Mouse (Mus musculus) right cerebral cortex, postnatal 10 days (tissue): Measurements from ENCODE around the gene Fitm2.
A peak's percentile ranks its signal among the peaks of the same experiment; 100 is the strongest.

Experiments used
- DNase-seq, 2 experiments: peaks; one replicate each; pipeline ENCODE4 v3.0.0; 2021; ENCODE audit warnings: low spot score in 2 of 2

Fitm2 gene

DNA sequence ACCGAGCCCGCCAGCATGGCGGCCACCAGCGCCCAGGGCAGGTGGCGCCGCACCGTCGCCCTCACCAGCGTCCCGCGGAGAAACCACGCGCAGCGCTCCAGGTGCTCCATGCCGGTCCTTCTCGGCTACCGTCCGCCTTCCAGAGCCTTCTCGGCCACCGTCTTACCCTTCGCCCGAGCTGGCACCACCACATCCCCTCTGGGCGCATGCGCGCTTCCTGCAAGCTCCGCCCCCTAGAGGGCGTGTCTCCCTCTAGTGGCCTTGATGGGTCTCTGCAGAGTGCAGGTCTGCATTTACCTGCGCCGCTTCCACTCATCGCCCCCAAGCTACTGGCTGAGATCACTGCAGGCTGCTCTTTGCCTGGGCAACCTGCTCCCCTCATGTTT is at the start of gene Fitm2:
TSS of gene Fitm2 (minus strand) at position 164 of the 386 bp plus-strand sequence.
- DNase-seq: peak; percentile 97 to 98

DNA sequence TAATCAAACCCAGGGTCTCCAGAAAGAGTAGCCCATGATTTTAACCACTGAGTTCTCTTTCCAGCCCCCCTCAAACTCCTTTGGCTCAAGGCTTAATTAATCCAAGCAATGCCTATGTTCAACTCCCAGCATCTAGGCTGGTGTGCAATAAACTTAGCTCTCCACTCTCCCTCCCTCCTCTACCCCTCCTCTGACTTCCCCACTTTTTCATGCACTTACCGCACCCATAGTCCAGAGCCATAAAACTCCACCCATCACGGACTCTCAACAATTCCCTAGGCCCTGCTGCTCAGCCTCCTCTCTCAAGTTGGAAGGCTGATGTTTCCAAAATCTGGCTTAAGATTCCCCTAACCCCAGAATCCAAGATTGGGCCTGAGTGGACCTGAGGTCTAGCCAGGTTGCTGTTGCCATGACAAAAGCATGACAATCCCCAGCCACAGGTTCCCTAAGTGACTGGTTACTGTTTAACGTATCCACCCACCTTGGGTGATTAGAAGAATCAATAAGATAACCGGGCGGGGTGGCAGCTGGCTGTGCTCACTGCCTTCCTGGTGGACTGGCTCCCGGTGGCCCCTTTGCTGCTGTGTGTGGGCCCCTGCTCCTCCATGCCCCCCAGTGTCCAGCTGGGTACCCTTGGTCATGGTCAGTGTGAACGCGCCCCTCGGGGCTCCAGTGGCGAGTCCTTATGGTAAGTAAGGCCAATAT is 34.0 kb upstream of the Fitm2 start, which contains the start of gene Hnf4a:
TSS of gene Hnf4a (plus strand) at position 509 of the 705 bp plus-strand sequence.
- DNase-seq: no peak

DNA sequence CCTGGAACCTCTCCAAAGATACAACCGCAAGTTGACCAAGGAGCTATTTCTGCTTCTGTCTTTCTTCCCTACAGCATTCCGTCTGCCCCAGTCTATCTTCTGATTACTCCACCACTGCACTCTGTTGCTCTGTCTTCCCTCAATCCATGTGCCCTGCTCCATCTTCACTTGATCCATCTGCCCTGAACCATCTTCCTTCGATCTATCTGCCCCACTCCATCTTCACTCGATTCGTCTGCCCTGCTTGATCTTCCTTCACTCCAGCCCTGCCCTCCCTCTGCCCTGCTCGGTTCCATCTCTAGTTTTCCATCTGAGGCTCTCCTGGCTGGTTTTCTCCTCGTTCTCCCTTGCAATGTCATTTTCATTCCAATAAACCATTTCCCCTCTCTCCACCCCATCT is 30.8 kb upstream of the Fitm2 start:
- no peak for DNase-seq

DNA sequence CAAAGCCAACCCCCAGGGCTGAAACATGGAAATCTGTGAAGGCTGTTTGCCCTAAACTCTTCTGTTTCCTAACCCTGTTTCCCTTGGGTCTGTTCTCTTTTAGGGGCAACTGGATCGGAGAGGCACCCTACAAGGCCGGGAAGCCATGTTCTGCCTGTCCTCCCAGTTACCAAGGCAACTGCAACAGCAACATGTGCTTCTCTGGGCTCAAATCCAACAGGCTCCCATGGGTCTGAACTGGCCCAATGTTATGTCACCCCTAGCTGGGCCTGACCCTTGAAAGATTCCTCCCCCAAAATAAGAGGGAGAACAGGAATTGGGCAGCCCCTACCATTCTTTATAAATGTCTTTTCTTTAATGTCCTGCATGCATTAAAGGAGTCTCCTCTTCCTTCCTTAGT is 29.8 kb upstream of the Fitm2 start:
- no peak for DNase-seq

DNA sequence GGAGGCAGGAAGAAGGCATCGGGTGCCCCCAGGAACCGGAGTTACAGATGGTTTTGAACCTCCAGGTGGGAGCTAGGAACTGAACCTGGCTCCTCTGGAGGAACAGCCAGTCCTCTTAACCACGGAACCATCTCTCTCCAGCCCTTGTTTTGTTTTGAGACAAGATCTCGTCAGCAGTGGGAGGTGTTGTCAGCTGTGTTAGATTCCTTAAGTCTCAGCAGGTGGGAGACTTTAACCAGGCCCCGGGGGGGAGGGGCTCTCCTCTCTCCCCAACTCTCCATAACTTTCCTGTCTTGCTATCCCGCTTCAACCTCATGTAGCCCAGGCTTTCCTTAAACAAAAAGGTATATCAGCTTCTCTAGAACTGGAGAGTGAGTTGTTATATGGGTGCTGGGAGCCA is 22.0 kb upstream of the Fitm2 start:
- DNase-seq: no peak

DNA sequence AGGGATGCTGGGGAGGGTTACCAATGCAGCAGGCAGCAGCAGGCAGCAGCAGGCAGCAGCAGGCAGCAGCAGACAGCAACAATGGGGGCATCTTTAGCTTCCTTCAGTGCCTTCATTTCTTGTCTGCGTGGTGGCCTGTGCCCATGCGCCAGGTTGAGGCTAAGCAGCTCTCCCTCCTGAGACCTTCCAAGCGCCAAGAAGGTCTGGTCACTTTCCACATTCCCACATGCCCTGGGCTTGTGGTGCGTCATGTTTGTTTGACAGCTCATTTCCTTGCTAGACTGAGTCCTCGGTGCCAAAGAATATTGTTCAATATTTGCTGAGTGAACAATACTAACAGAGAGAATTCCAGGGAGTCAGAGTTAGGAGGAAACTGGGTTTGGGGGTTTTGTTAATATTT is 21.5 kb upstream of the Fitm2 start:
- DNase-seq: no peak

DNA sequence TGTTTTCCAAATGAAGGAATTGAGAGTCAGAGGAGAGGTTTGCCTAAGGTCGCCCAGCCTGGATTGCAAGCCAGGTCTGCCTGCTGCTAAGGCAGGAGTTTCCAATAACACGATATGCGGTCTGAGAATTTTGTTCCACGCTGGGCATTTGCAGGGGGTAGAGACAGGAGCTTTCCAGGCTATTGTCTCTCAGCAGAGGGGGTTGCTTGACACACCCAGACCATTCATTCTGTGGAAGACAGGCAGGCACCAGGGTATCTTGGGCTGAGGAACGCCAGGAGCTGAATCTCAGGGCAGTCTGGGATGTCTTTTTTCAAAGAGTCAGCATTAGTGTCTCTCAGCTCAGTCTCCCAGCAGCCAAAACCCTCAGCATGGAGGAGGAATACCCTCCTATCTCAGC is 20.6 kb upstream of the Fitm2 start:
- no peak for DNase-seq

DNA sequence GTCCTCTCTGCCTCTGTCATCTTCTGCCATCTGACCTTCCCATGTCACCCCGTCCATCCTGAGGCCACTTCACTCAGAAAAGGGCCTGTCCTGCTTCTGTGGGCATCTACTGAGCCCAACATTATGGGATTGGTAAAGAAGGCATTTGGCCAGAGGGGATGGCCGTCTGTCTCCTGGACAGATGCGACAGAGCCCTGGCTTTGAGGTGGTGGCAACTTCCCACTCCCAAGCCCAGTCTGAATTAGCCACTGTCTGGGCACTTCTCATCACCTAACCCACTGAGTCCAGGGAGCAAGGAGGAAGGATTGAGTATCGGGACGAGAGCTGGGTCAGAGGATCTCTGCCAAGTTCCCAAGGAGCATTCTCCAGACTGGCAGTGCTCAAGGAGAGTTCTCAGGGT is 19.6 kb upstream of the Fitm2 start, which contains the start of gene R3hdml:
TSS of gene R3hdml (plus strand) at position 301 of the 400 bp plus-strand sequence.
- DNase-seq: no peak

DNA sequence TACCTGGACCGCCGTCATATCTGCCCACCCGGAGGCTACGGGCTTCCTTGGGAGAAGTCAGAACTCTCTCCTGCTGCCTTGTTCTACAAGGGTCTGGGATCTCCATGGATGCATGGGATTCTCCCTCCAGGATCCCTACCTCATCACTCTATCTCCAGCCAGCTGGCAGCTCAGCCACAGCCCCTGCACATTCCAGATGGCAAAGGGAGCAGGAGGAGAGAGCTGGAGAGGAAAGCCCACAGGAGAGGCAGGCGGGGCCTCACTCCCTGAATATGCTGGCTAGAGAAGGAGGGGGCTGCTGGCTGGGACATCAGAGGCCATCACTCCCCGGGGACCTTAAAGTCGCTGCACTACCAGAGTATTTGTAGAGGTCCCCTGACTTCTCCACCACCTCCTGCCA is 18.9 kb upstream of the Fitm2 start:
- DNase-seq: peak in 1 of 2 experiments; percentile 38

DNA sequence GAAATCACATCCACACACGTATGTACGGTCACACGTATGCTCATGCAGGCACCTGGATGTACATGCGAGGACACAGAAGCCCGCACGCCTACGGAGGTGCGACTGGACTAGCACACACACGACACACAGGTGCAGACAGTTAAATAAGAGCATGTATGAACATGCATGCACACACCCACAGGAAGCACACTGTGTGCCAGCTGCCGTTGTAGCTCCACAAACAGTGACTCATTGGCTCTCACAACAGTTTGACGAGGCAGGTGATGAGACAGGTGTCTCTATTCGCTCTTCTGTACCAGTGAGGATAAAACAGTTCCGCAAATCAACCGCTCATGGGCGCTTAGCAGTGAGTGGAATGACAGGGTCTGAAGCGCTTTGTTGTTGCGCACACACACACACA is 18.2 kb upstream of the Fitm2 start:
- DNase-seq: no peak

DNA sequence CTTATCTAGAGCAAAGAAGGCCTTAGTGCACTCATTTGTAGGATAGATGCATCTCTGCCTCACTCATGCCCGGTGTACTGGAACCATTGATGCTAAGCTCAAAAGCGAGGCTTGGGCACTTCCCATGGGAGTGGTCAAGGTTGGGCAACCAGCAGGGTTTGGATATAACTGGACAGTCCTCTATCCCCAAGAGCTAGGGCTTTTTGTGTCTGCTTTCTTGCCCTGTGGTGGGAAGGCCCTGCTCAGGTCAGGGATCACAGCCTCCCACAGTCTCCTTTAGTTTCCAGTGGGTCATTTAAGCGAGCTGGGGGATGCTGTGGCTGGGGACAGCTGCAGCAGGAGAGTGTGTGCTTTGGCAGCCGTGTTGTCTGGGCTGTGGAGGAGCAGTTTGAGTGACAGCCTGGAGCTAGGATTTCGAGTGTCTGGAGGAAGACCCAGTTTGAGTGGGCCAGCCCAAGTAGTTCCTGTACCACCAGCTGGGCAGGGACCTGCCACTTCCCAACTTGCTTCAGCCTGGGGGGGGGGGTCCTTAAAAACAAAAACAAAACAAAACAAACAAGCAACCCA is 17.4 kb upstream of the Fitm2 start:
- DNase-seq: no peak

DNA sequence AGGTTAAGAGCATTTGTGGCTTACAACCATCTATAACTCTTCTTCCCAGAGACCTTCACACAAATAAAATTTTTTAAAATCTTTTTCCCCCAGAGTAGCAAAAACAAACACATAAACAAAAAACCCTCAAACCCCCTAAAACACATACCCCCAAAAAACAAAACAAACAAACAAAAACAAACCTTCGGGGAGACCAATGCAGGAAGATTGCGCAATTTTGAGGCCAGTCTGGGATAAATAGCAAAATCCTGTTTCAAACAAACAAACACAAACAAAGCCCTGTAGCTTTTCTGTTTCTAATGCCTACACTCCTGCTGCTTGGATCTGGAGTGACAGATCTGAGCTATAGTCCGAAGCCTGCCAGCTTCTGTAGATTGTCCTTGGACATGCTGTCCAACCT is 14.9 kb upstream of the Fitm2 start:
- DNase-seq: no peak

DNA sequence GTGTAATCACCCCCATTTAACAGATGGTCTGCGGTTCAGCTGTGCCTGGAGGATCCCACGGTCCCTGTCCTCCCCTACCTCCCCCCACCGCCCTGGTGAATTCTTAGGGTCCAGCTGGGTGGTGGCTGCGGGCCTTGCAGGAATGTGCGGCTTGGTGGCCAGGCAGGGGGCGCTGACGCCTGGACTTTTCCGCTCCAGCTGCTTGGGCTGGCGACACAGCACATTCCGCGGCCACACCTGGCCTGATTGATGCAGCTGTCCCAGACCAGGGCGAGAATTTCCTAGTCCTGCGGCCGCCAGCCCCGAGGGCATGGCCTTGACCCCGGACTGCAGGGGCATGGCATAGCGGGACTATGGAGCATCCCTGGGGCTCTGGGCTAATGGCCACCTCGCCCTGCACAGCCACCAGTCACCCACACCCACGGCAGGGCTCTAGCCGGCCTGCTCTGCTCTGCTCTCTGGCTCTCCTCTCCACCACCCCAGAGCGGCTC is 9.2 kb upstream of the Fitm2 start:
- no peak for DNase-seq

DNA sequence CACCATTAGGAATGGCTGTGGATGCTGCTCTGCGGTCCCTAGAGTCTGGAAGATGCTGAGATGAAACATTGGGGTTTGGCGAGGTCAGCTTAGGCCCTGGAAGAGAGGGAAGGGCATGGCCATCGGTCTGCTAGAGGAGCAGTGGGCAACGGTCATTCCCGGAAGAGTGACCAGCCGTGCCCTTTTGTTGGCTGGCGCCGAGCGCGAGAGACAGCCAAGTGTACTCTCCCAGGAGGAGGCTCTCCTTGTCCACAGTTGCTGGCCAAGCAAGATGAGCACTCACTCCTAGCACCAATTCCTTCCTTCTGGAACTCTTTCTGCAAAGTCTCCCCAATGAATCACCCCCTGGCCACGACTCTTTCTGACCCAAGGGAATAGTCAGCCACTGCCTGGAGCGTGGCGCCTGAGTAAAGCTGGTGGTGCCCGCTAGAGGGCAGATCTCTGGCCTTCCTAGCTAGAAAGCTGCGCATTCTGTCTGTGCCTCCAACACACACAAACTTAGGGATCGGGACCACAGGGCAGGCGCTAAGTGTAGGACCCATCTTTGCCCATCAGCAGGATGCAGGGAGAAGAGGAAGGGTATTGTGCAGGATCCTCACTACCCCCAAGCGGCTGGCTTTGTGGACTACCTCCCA is 7.9 kb upstream of the Fitm2 start:
- no peak for DNase-seq

DNA sequence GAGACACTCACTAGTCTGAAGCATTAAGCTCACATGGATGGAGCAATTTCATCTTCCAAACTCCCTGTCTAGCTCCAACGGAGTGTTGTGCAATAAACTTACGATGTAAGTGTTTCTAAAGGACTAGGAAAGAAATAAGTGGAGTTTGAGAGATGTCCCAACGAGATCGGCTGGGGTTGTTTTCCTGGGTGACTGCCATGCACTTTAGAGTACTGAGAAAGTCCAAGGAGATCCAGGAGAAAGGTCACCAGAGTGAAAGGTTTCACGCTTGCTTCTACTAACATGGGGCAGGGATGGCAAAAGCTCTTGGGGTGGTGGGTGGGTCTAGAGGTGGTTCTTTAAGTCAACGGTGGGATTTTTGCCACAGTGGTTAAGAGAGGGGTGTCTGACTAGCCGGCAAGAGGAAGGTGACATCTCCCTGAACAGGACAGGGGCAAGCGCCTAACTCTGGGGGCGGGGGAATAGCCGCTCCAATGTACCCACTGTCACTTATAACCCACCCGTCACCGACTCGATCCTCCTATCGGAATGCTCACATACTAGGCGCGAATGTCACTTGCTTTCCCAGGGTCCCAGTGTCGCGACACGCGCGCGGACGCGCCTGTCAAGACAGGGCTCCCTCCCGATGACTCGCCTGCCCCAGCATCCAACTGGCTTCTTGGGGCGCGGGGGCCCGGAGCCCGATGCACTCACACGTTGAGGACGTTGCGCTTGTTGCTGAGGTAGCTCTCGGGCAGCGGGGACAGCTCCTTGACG is 541 bp downstream of the Fitm2 start:
- DNase-seq: no peak

DNA sequence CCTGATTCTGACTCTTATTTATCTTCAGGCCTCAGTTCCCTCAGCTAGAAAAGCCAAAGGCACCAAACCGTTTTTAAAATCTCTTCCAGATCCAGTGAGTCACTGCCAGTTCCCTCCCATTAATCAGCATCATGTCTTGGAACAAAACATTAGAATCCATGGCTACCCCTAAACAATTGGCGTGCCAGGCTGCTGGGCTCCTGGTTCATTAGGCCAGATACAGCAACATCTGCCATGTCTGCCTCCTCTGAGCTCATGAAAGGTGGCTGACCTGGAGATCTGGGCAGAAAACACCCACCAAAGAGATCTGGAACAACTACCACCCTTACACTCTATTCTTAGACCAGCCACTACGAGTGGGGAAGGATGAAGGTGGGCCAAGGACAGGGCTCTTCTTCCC is 1.3 kb downstream of the Fitm2 start:
- no peak for DNase-seq

DNA sequence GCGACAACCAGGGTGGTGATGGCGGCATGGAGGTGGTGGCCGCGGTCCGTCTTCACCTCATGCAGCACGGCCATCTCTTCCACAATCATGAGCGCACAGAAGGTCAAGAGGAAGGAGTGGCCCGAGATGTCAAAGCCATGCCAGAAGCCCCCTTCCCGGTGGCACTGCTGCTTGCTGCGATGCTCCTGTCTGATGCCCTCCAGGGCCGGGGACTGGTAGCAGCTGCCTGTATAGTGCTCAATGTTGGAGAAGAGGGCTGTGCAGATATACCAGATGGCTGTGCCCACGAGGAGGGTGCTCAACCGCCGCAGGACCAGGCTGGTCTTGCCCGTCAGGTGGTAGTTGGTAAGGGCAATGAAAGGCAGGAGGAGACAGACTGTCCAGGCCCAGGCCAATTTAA is 2.7 kb downstream of the Fitm2 start:
- DNase-seq: no peak

DNA sequence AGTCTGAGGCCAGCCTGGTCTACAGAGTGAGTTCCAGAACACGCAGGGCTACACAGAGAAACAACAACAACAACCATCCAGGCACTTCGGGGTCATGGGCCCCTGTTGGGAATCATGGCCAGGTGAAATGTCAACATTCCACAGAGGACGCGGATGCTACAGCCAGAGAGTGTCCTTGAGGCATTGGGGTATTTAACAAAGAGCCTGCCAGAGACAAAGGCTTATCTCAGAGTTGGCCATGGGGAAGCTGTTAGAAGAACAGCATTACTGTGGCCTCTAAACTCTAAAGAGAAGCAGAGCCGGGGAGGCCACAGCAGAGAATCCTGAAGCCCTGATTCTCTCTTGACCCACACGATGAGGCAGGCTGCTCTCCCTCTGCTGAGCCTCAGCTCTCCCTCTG is 3.6 kb downstream of the Fitm2 start:
- no peak for DNase-seq

DNA sequence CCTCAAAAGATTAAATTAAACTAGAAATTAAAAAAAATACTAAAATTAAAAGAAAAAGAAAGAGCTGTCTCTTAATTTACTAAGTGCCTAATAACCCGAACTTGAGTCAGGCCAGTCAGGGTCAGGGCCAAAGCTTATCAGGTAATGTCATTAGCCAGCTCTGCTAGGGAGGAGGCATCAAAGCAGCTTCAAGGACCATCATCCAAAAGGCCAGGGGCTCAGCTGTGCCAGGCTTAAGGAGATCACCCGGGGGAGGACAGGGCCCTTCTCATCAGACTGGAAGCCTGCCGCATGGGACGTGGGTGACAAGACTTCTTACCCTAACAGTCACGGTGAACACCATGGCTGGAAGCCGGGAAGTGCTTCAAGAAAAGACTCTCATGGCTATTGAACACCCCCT is 4.8 kb downstream of the Fitm2 start:
- DNase-seq: no peak

DNA sequence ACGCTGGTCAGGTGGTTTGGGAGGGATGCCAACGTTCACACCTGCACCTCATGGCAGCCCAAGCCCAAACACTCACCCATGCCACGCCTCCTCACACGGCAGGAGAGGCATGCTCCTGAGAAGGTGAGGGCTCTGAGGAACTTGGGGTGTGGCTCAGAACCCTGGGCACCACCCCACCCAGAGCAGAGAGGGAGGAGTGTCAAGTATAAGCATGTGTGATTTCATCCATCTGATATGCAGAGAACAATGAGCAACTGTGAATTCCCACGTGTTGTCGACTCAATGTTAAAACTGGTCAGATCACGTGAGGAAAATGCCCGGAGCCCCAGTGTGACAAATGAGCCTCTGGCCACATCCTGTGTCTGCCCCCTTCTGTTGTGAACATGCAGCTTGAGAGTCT is 5.7 kb downstream of the Fitm2 start:
- DNase-seq: no peak

DNA sequence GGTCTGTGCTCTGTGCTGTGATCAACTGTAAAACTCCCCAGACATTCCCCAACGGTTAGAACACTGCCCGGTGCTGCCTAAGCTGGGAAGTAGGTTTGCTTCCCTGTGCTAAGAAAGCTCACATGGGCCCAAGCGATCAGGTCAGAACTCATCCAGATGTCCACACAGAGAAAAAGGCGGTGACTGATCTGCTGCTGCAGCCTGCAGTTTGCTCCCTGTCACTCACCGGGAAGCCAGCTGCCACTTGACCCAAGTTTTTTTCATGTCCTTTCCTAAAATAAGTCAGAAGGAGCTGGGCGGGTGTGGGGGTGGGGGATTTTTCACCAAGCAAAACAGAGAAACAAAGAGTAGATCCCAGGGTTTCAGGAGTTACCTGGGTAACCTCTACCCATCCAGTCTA is 7.9 kb downstream of the Fitm2 start:
- DNase-seq: no peak

DNA sequence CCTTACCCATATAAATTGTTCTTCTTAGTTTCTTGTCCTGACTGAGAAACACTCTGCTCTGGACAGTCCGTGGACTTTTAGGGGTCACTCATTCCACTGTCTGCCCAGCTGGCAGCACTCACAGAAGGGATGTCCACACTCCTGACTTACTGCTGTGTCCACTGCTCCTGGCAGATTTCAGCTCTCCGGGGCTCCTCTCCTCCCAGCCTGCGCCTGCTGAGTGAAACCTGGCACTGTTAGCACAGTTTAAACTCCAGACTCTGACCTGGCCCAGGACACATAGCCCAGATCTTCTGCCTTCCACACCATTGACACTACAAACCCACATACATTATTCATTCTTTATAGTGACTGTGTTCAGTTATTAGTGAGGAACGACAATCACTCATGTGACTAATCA is 8.4 kb downstream of the Fitm2 start:
- DNase-seq: no peak
